Mouse (Mus musculus) cerebellum, adult 9-11 months (tissue): ENCODE results near the gene Slc2a3.
"Not testable (repeated sequence)": the region's sequence is repeated elsewhere in the genome, so short reads cannot be mapped to it uniquely, and the experiment has no call there.

Experiments used
- DNase-seq: peaks from one replicate; pipeline ENCODE4 v3.0.0; 2022

Slc2a3 gene

DNA sequence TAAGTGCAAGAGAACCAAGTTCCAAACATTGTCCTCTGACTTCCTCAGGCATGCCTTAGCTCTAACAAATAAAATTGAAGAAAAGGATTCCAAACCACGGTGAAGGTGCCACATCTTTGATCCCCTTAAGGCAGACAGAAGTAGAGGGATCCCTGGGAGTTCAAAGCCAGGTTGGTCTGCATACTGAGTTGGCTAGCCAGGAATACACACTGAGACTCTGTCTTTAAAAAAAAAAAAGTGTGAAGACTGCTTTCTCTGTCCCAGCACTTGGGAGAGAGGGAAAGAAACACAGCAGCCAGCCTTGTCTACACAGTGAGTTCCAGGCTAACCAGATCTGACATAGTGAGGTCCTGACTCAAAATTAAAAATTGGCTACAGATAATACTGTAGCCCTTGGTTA is 97.7 kb downstream of the Slc2a3 start:
- DNase-seq = no peak

DNA sequence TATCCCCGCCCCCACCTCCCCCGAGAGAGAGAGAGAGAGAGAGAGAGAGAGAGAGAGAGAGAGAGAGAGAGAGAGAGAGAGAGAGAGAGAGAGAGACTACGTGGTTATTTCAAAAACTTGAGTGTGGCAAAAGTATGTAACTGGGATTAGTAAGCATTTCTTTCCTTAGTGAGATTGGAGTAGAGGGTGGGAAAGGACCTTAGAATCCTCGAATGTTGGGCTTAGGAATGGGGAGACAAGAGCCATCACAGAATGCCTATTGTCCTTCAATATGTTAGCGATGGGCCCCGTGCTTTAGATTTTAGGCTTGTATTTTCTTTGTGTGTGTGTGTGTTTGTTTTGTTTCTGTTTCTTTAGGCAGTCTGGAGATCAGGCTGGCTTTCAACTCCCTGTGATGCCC is 98.2 kb downstream of the Slc2a3 start:
- DNase-seq = no peak

DNA sequence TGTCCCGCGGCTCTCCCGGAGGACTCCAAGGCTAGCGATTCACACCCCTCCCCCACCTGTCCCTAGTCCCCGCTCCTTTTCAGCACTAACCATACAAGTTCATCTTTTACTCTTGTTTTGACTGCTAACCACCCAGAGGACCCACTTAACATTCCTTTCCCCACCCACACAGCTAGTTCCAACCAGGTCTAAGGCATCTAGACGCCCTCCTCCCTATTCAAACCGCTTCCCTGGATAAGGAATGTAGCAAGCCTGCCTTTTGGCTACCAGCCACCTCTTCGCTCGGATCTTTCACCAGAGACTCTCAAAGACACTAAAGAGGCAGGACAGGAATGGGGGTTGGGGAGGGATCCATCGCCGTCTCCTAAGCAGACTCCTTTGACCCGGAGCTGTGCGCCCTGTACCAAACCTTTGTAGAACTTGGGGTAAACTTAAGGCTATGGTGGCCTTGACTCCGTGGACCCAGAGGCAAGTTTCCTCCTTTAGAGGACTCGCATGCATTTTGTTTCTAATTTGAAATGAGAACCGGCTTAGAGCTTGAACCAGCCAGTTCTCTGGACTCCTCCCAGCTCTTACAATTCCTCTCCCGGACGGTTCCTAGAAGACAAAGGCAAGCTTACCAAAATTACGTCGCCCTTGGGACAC is 98.8 kb downstream of the Slc2a3 start:
- DNase-seq = no peak

- no peak for DNase-seq
Measured at GRCm38 (mm10) chr6:122701816-122702215, 99.6 kb downstream of the Slc2a3 start.

GRCm38 (mm10) chr6:122699628-122700027 is 101.8 kb downstream of the Slc2a3 start:
- DNase-seq = not testable (repeated sequence)

DNA sequence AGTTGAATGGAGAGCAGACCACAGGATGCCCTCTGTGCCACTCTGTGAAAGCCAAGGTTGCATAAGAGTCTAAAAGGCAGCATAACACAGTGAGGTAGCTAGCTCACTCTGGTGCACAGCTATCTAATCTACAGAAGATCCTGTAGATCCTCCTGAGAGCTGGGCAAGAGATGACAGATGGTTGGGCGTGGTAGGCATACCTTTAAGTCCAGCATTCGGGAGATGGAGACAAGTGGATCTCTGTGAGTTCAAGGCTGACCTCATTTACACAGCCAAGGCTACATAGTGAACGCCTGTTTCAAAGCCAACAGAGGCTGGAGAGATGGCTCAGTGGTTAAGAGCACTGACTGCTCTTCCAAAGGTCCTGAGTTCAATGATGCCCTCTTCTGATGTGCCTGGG is 106.0 kb downstream of the Slc2a3 start:
- DNase-seq = no peak

- DNase-seq = no peak
Measured at GRCm38 (mm10) chr6:122690082-122690481, 111.4 kb downstream of the Slc2a3 start.

GRCm38 (mm10) chr6:122689411-122690055 is 111.9 kb downstream of the Slc2a3 start:
- no peak for DNase-seq

GRCm38 (mm10) chr6:122686709-122687108 is 114.7 kb downstream of the Slc2a3 start:
- DNase-seq = no peak

DNA sequence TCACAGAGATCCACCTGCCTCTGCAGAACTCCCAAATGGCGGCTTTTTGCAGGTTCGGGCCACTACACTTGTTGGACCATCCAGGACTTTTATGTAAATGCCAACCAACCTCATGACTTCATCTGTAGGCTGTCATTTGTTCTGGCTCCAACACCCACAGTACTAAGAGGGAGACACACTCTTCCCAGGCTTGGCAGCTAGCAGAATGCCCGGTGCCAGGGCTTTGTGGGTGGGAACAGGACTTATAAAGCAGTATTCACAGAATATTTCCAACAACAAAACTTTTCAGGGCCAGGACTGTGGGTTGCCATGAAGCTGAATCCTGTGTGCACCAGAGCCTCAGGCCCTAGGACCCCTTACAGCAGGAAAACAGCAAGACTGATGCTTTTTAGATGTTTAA is 118.8 kb downstream of the Slc2a3 start:
- no peak for DNase-seq
